Mouse (Mus musculus) kidney, embryonic 16.5 days (tissue): Measurements from ENCODE around the gene Smad5. TPM values are rescaled to one million over a fixed set of nuclear protein-coding genes. Genes with fewer than 3 reads are reported as not detected.
A peak's percentile ranks its signal among the peaks of the same experiment; 100 is the strongest.

Experiments
- ATAC-seq: fragments of 200-750 bp; cut with Nextera tagmentation; 2 replicates; pipeline ENCODE4 v1.8.0; 2017; ENCODE audit warnings: moderate TSS enrichment; ENCODE audit not compliant: low FRiP score, low TSS enrichment
- H3K27ac ChIP-seq: fragments of 300-500 bp; sonication (generic); 2 replicates; pipeline ENCODE4 v1.5.1; 2014; ENCODE audit warnings: low read length
- H3K27me3 ChIP-seq: fragments of 300-500 bp; sonication (generic); 2 replicates; pipeline ENCODE4 v1.6.1; 2014; ENCODE audit warnings: low read length, control low read depth, mixed read lengths; ENCODE audit not compliant: insufficient read depth
- H3K36me3 ChIP-seq: fragments of 300-500 bp; sonication (generic); 2 replicates; pipeline ENCODE4 v1.6.1; 2014; ENCODE audit warnings: low read length, control low read depth, mixed read lengths; ENCODE audit not compliant: insufficient read depth
- H3K4me1 ChIP-seq: fragments of 300-500 bp; sonication (generic); 2 replicates; pipeline ENCODE4 v1.6.1; 2014; ENCODE audit warnings: low read length, control low read depth, mixed read lengths; ENCODE audit not compliant: insufficient read depth
- H3K4me2 ChIP-seq: fragments of 300-500 bp; sonication (generic); replicated peaks from 2 replicates; pipeline ENCODE4 v1.6.1; 2014; ENCODE audit warnings: low read depth, low read length
- H3K4me3 ChIP-seq: fragments of 300-500 bp; sonication (generic); 2 replicates; pipeline ENCODE4 v1.5.1; 2014; ENCODE audit warnings: mild to moderate bottlenecking, low read length
- H3K9ac ChIP-seq: fragments of 300-500 bp; sonication (generic); replicated peaks from 2 replicates; pipeline ENCODE4 v1.6.1; 2014; ENCODE audit warnings: low read length
- H3K9me3 ChIP-seq: fragments of 300-500 bp; sonication (generic); 2 replicates; pipeline ENCODE4 v1.6.1; 2016; ENCODE audit warnings: low read length, control low read depth
- WGBS: fragments of 180-500 bp; shearing (Covaris S2); extraction: QIAGEN DNeasy Blood & Tissue Kit; methylation state at CpG from one replicate; pipeline ENCODE4 v1.1.7; 2014; 5-methylcytosine and 5-hydroxymethylcytosine counted together
- polyA plus RNA-seq: library from polyadenylated mRNA; unstranded; fragments of >200 nt; fragmentation: Nextera tagmentation; extraction: Ambion mirVana; gene quantifications from 2 replicates; pipeline ENCODE4 v1.2.1, GENCODE M21; 2015

The Smad5 gene
- polyA plus RNA-seq, 1 experiment from 2014 or later = 35.6 TPM

- H3K36me3 ChIP-seq = no peaks in the 10 kb centered on the region
- H3K4me1 ChIP-seq = peaks cover 36% of the 10 kb centered on the region
- WGBS = 90% methylated on average over 2 of the region's 2 CpGs
- no peak overlapping the region for H3K9ac ChIP-seq
- no peaks in the 10 kb centered on the region for H3K27me3 ChIP-seq
- peaks cover 3% of the 10 kb centered on the region; the same call in 1 of the 2 replicates for H3K9me3 ChIP-seq
- no peak for ATAC-seq
- no peak overlapping the region for H3K27ac ChIP-seq
- H3K4me3 ChIP-seq = no peak overlapping the region
- H3K4me2 ChIP-seq = no peak overlapping the region
Observed at GRCm38 (mm10) chr13:56699370-56699769, 3.4 kb upstream of the Smad5 start.

GRCm38 (mm10) chr13:56700981-56701380 lies 1.8 kb upstream of the Smad5 start:
- no peak overlapping the region for H3K4me3 ChIP-seq
- no peak overlapping the region for H3K4me2 ChIP-seq
- no peak overlapping the region for H3K27ac ChIP-seq
- ATAC-seq = no peak
- H3K4me1 ChIP-seq = peaks cover 53% of the 10 kb centered on the region
- H3K36me3 ChIP-seq = no peaks in the 10 kb centered on the region
- H3K27me3 ChIP-seq = no peaks in the 10 kb centered on the region
- no peak overlapping the region for H3K9ac ChIP-seq
- H3K9me3 ChIP-seq = peaks cover 3% of the 10 kb centered on the region; the same call in 1 of the 2 replicates
- WGBS = 80% methylated on average over 1 of the region's 1 CpGs

- no peaks in the 10 kb centered on the region for H3K27me3 ChIP-seq
- H3K36me3 ChIP-seq = no peaks in the 10 kb centered on the region
- peaks cover 49% of the 10 kb centered on the region for H3K4me1 ChIP-seq
- no peak overlapping the region for H3K27ac ChIP-seq
- no peak overlapping the region for H3K4me3 ChIP-seq
- ATAC-seq = no peak
- H3K4me2 ChIP-seq = 0 out of 2 replicates have a peak overlapping the region, but pooled peaks have one; percentile 16
- peaks cover 3% of the 10 kb centered on the region; the same call in 1 of the 2 replicates for H3K9me3 ChIP-seq
- no peak overlapping the region for H3K9ac ChIP-seq
- 33% methylated on average over 10 of the region's 10 CpGs for WGBS
Observed at GRCm38 (mm10) chr13:56701924-56702323, 886 bp upstream of the Smad5 start.

GRCm38 (mm10) chr13:56703222-56703870 lies 536 bp downstream of the Smad5 start:
- H3K4me3 ChIP-seq = peak overlapping the region; percentile 74
- peak overlapping the region; percentile 99 for H3K27ac ChIP-seq
- H3K4me1 ChIP-seq = peaks cover 49% of the 10 kb centered on the region
- H3K36me3 ChIP-seq = peaks cover 4% of the 10 kb centered on the region
- no peaks in the 10 kb centered on the region for H3K27me3 ChIP-seq
- peak overlapping the region; percentile 79 for H3K4me2 ChIP-seq
- peak overlapping the region; percentile 99 for H3K9ac ChIP-seq
- H3K9me3 ChIP-seq = peaks cover 3% of the 10 kb centered on the region; the same call in 1 of the 2 replicates
- WGBS = under 1% methylated on average over 42 of the region's 80 CpGs
- peak; percentile 77 for ATAC-seq

GRCm38 (mm10) chr13:56703871-56704321 lies 1.1 kb downstream of the Smad5 start:
- 2% methylated on average over 11 of the region's 11 CpGs for WGBS
- Histone ChIP-seq H3K4me1 (peaks cover 44% of the 10 kb centered on the region), H3K9me3 (peaks cover 3% of the 10 kb centered on the region; the same call in 1 of the 2 replicates), H3K9ac (peak overlapping the region; percentile 99), H3K27me3 (no peaks in the 10 kb centered on the region), H3K36me3 (peaks cover 4% of the 10 kb centered on the region), H3K4me2 (peak overlapping the region; percentile 79), H3K27ac (peak overlapping the region; percentile 99), H3K4me3 (peak overlapping the region; percentile 74)
- ATAC-seq = peak; percentile 58; the same call in 1 of the 2 replicates

- Histone ChIP-seq H3K36me3 (peaks cover 10% of the 10 kb centered on the region), H3K4me3 (peak overlapping the region; percentile 74), H3K9ac (peak overlapping the region; percentile 99; the same call in 1 of the 2 replicates), H3K27ac (peak overlapping the region; percentile 99), H3K9me3 (peaks cover under 1% of the 10 kb centered on the region; the same call in 1 of the 2 replicates), H3K27me3 (no peaks in the 10 kb centered on the region), H3K4me1 (peaks cover 50% of the 10 kb centered on the region), H3K4me2 (peak overlapping the region; percentile 79)
- WGBS = 42% methylated on average over 2 of the region's 2 CpGs
- ATAC-seq = no peak
Observed at GRCm38 (mm10) chr13:56704596-56704995, 1.8 kb downstream of the Smad5 start.

- 86% methylated on average over 4 of the region's 4 CpGs for WGBS
- H3K9me3 ChIP-seq = no peaks in the 10 kb centered on the region
- no peak overlapping the region for H3K4me3 ChIP-seq
- no peaks in the 10 kb centered on the region for H3K27me3 ChIP-seq
- no peak overlapping the region for H3K27ac ChIP-seq
- no peak overlapping the region for H3K4me2 ChIP-seq
- ATAC-seq = no peak
- H3K36me3 ChIP-seq = peaks cover 12% of the 10 kb centered on the region
- peaks cover 59% of the 10 kb centered on the region for H3K4me1 ChIP-seq
- H3K9ac ChIP-seq = no peak overlapping the region
Observed at GRCm38 (mm10) chr13:56707111-56707510, 4.3 kb downstream of the Smad5 start.

GRCm38 (mm10) chr13:56707606-56708005 lies 4.8 kb downstream of the Smad5 start:
- 82% methylated on average over 4 of the region's 4 CpGs for WGBS

GRCm38 (mm10) chr13:56710620-56711019 lies 7.8 kb downstream of the Smad5 start:
- Histone ChIP-seq H3K9ac (no peak overlapping the region), H3K4me3 (no peak overlapping the region), H3K27ac (peak overlapping the region; percentile 38; the same call in 1 of the 2 replicates), H3K4me1 (peaks cover 36% of the 10 kb centered on the region), H3K27me3 (no peaks in the 10 kb centered on the region), H3K9me3 (no peaks in the 10 kb centered on the region), H3K36me3 (peaks cover 18% of the 10 kb centered on the region), H3K4me2 (no peak overlapping the region)
- 50% methylated on average over 2 of the region's 2 CpGs for WGBS
- no peak for ATAC-seq

More at GRCm38 (mm10) chr13:56707606-56708005, 4.8 kb downstream of the Smad5 start:
- peaks cover 17% of the 10 kb centered on the region for H3K36me3 ChIP-seq
- H3K27ac ChIP-seq = no peak overlapping the region
- H3K4me1 ChIP-seq = peaks cover 55% of the 10 kb centered on the region
- H3K4me3 ChIP-seq = no peak overlapping the region
- H3K9ac ChIP-seq = no peak overlapping the region
- no peaks in the 10 kb centered on the region for H3K9me3 ChIP-seq
- no peaks in the 10 kb centered on the region for H3K27me3 ChIP-seq
- H3K4me2 ChIP-seq = no peak overlapping the region
- ATAC-seq = no peak

- Histone ChIP-seq H3K4me2 (no peak overlapping the region), H3K36me3 (peaks cover 18% of the 10 kb centered on the region), H3K4me1 (peaks cover 28% of the 10 kb centered on the region), H3K27ac (no peak overlapping the region), H3K9me3 (no peaks in the 10 kb centered on the region), H3K4me3 (no peak overlapping the region), H3K9ac (no peak overlapping the region), H3K27me3 (no peaks in the 10 kb centered on the region)
- 96% methylated on average over 2 of the region's 2 CpGs for WGBS
- no peak for ATAC-seq
Observed at GRCm38 (mm10) chr13:56712221-56712620, 9.4 kb downstream of the Smad5 start.
